Comparison of ENCODE assay signal across 16 mouse cellular contexts in genomic region chr9:106436566-106436965, GRCm38 (mm10). TPM values are rescaled to one million over a fixed set of nuclear protein-coding genes. Genes with fewer than 3 reads are reported as not detected.
DNase-seq lines count a peak whose midpoint lies in the region; ATAC-seq and TF ChIP-seq lines count a peak whose summit lies in the region.
"Had no signal": no experiment of that assay in that cellular context is flagged by ENCODE, and none has a peak within 500 bp of the region (broad histone marks: within the 10 kb centered on the region; RNA-seq: fewer than 3 reads in every experiment).

No protein-coding gene starts in this region.

- H3K4me1 ChIP-seq in embryonic facial prominence, embryonic 12.5 days: peaks cover 22% of the 10 kb centered on the region
- peaks cover 38% of the 10 kb centered on the region for H3K4me1 ChIP-seq in embryonic facial prominence, embryonic 10.5 days
- peaks cover 27% of the 10 kb centered on the region for H3K4me1 ChIP-seq in stomach, embryonic 16.5 days (ENCODE audit: control insufficient read depth, insufficient read depth, low read length)
- H3K4me1 ChIP-seq in stomach, postnatal 0 days (replicated peaks; ENCODE audit: control insufficient read depth, insufficient read depth): peaks cover 3% of the 10 kb centered on the region
- H3K4me1 ChIP-seq in hindbrain, embryonic 13.5 days (replicated peaks): peaks cover 28% of the 10 kb centered on the region

- no peak for TF ChIP-seq CTCF in stomach, postnatal 0 days (IDR thresholded peaks at IDR 0.05; ENCODE audit: low read depth)

- H3K4me3 ChIP-seq in embryonic facial prominence, embryonic 12.5 days: no peak overlapping the region
- no peak overlapping the region; the same call in 1 of the 2 replicates for H3K4me3 ChIP-seq in embryonic facial prominence, embryonic 10.5 days
- no peak overlapping the region for H3K4me3 ChIP-seq in stomach, embryonic 16.5 days (replicated peaks; ENCODE audit: low read length)
- H3K4me3 ChIP-seq in stomach, postnatal 0 days (ENCODE audit: low read depth, low read length): no peak overlapping the region
- H3K4me3 ChIP-seq in hindbrain, embryonic 13.5 days: no peak overlapping the region
- H3K4me3 ChIP-seq: hindbrain, embryonic 15.5 days had no signal

- peaks cover 38% of the 10 kb centered on the region for H3K36me3 ChIP-seq in embryonic facial prominence, embryonic 12.5 days
- H3K36me3 ChIP-seq in embryonic facial prominence, embryonic 10.5 days (replicated peaks): peaks cover 44% of the 10 kb centered on the region
- H3K36me3 ChIP-seq in stomach, embryonic 16.5 days (ENCODE audit: control insufficient read depth, insufficient read depth, low read length): peaks cover 14% of the 10 kb centered on the region; the same call in 1 of the 2 replicates
- peaks cover 8% of the 10 kb centered on the region for H3K36me3 ChIP-seq in stomach, postnatal 0 days (ENCODE audit: control insufficient read depth, insufficient read depth, low read length)
- H3K36me3 ChIP-seq in hindbrain, embryonic 13.5 days: peaks cover 30% of the 10 kb centered on the region

- H3K27ac ChIP-seq in embryonic facial prominence, embryonic 12.5 days: no peak overlapping the region
- H3K27ac ChIP-seq in embryonic facial prominence, embryonic 10.5 days (replicated peaks): no peak overlapping the region
- no peak overlapping the region for H3K27ac ChIP-seq in stomach, embryonic 16.5 days (ENCODE audit: low read length)
- H3K27ac ChIP-seq in stomach, postnatal 0 days (replicated peaks): no peak overlapping the region
- H3K27ac ChIP-seq in hindbrain, embryonic 13.5 days: no peak overlapping the region
- H3K27ac ChIP-seq: hindbrain, embryonic 15.5 days; macrophage had no signal

- DNase-seq in embryonic facial prominence, embryonic 10.5 days (ENCODE audit: low spot score): no peak
- DNase-seq in kidney, adult 9 months: peak; percentile 31
- DNase-seq in kidney, postnatal 14 days: no peak
- no peak for DNase-seq in stomach, postnatal 0 days (ENCODE audit: low spot score)
- DNase-seq in layer of hippocampus, adult 18-20 months (ENCODE audit: low spot score in 2 of 2): no peak
- DNase-seq: adrenal gland, postnatal 25 days; gastrocnemius, postnatal 36 days; layer of hippocampus, adult 9-11 months; lung, adult 18-20 months; spleen, adult 18-20 months had no signal

- 78% methylated on average over 9 of the region's 9 CpGs for WGBS in embryonic facial prominence, embryonic 12.5 days
- 84% methylated on average over 9 of the region's 9 CpGs for WGBS in embryonic facial prominence, embryonic 10.5 days
- 81% methylated on average over 9 of the region's 9 CpGs for WGBS in stomach, embryonic 16.5 days
- 72% methylated on average over 9 of the region's 9 CpGs for WGBS in stomach, postnatal 0 days
- 87% methylated on average over 9 of the region's 9 CpGs for WGBS in hindbrain, embryonic 13.5 days

- no peaks in the 10 kb centered on the region for H3K9me3 ChIP-seq in embryonic facial prominence, embryonic 12.5 days
- H3K9me3 ChIP-seq in embryonic facial prominence, embryonic 10.5 days: no peaks in the 10 kb centered on the region
- H3K9me3 ChIP-seq in stomach, embryonic 16.5 days (replicated peaks; ENCODE audit: control insufficient read depth, low read length): no peaks in the 10 kb centered on the region
- H3K9me3 ChIP-seq in stomach, postnatal 0 days (ENCODE audit: control insufficient read depth, low read length): no peaks in the 10 kb centered on the region
- no peaks in the 10 kb centered on the region for H3K9me3 ChIP-seq in hindbrain, embryonic 13.5 days
- H3K9me3 ChIP-seq: heart, embryonic 12.5 days; hindbrain, embryonic 15.5 days had no signal

- no peaks in the 10 kb centered on the region for H3K27me3 ChIP-seq in embryonic facial prominence, embryonic 12.5 days
- H3K27me3 ChIP-seq in embryonic facial prominence, embryonic 10.5 days (replicated peaks; ENCODE audit: low read depth, poor library complexity, severe bottlenecking): no peaks in the 10 kb centered on the region
- H3K27me3 ChIP-seq in stomach, embryonic 16.5 days (ENCODE audit: control insufficient read depth, insufficient read depth, low read length): no peaks in the 10 kb centered on the region
- H3K27me3 ChIP-seq in stomach, postnatal 0 days (ENCODE audit: control insufficient read depth, insufficient read depth, low read length): no peaks in the 10 kb centered on the region
- no peaks in the 10 kb centered on the region for H3K27me3 ChIP-seq in hindbrain, embryonic 13.5 days
- H3K27me3 ChIP-seq: heart, embryonic 12.5 days; hindbrain, embryonic 15.5 days had no signal

- no peak for ATAC-seq in embryonic facial prominence, embryonic 12.5 days (ENCODE audit: insufficient number of reproducible peaks, insufficient read depth, low FRiP score, low TSS enrichment)
- ATAC-seq in stomach, embryonic 16.5 days (ENCODE audit: insufficient read depth, low FRiP score): no peak
- no peak for ATAC-seq in stomach, postnatal 0 days (ENCODE audit: low FRiP score, low TSS enrichment)
- ATAC-seq in hindbrain, embryonic 13.5 days (ENCODE audit: low FRiP score): no peak

- no peak for TF ChIP-seq EP300 in stomach, postnatal 0 days (optimal IDR thresholded peaks at IDR 0.05)

- 0 out of 2 replicates have a peak overlapping the region, but pooled peaks have one; percentile 5 for H3K9ac ChIP-seq in embryonic facial prominence, embryonic 12.5 days
- peak overlapping the region; percentile 50; the same call in 1 of the 2 replicates for H3K9ac ChIP-seq in stomach, embryonic 16.5 days (ENCODE audit: low read length)
- H3K9ac ChIP-seq in stomach, postnatal 0 days (ENCODE audit: low read length): no peak overlapping the region
- H3K9ac ChIP-seq in hindbrain, embryonic 13.5 days: no peak overlapping the region; the same call in 1 of the 2 replicates
- H3K9ac ChIP-seq: hindbrain, embryonic 15.5 days had no signal

- H3K4me2 ChIP-seq in embryonic facial prominence, embryonic 12.5 days (replicated peaks): 0 out of 2 replicates have a peak overlapping the region, but pooled peaks have one; percentile 70
- H3K4me2 ChIP-seq in stomach, embryonic 16.5 days (ENCODE audit: low read depth, low read length): peak overlapping the region; percentile 86; the same call in 1 of the 2 replicates
- H3K4me2 ChIP-seq in stomach, postnatal 0 days (replicated peaks; ENCODE audit: low read depth): no peak overlapping the region
- no peak overlapping the region for H3K4me2 ChIP-seq in hindbrain, embryonic 13.5 days

RNA-seq across cellular contexts. Expression of gene Acy1, which starts 1.6 kb away (rescaled TPM):
- 49.0 and 49.1 TPM in 2 replicates for polyA plus RNA-seq in embryonic facial prominence, embryonic 12.5 days (2016; fragmentation: Nextera tagmentation; extraction: Ambion mirVana)
- polyA plus RNA-seq in embryonic facial prominence, embryonic 10.5 days (2016; fragmentation: Nextera tagmentation; extraction: Ambion mirVana): 43.2 and 46.1 TPM in 2 replicates
- polyA plus RNA-seq in stomach, embryonic 16.5 days (2015; fragmentation: Nextera tagmentation; extraction: Ambion mirVana): 43.4 and 44.3 TPM in 2 replicates
- polyA plus RNA-seq in stomach, postnatal 0 days (2015; fragmentation: Nextera tagmentation; extraction: Ambion mirVana): 20.7 and 23.9 TPM in 2 replicates
- 10 to 100 TPM; 14.3 to 16.8 TPM for total RNA-seq in layer of hippocampus, adult 18-20 months (2021)
- polyA plus RNA-seq in hindbrain, embryonic 13.5 days (2015; fragmentation: Nextera tagmentation; extraction: Ambion mirVana): 25.1 and 28.6 TPM in 2 replicates

RNA-seq across cellular contexts. Expression of gene Rpl29, which starts 7.3 kb away (rescaled TPM):
- 878 and 882 TPM in 2 replicates for polyA plus RNA-seq in embryonic facial prominence, embryonic 12.5 days (2016; fragmentation: Nextera tagmentation; extraction: Ambion mirVana)
- 1,047 and 1,078 TPM in 2 replicates for polyA plus RNA-seq in embryonic facial prominence, embryonic 10.5 days (2016; fragmentation: Nextera tagmentation; extraction: Ambion mirVana)
- polyA plus RNA-seq in stomach, embryonic 16.5 days (2015; fragmentation: Nextera tagmentation; extraction: Ambion mirVana): 747 and 881 TPM in 2 replicates
- polyA plus RNA-seq in stomach, postnatal 0 days (2015; fragmentation: Nextera tagmentation; extraction: Ambion mirVana): 810 and 847 TPM in 2 replicates
- 100 to 1,000 TPM; 274 to 289 TPM for total RNA-seq in layer of hippocampus, adult 18-20 months (2021)
- polyA plus RNA-seq in hindbrain, embryonic 13.5 days (2015; fragmentation: Nextera tagmentation; extraction: Ambion mirVana): 704 TPM in 2 replicates

RNA-seq across cellular contexts. Expression of gene Abhd14b, which starts 10.7 kb away (rescaled TPM):
- polyA plus RNA-seq in embryonic facial prominence, embryonic 12.5 days (2016; fragmentation: Nextera tagmentation; extraction: Ambion mirVana): 12.5 and 14.0 TPM in 2 replicates
- polyA plus RNA-seq in embryonic facial prominence, embryonic 10.5 days (2016; fragmentation: Nextera tagmentation; extraction: Ambion mirVana): 6.0 and 6.4 TPM in 2 replicates
- 28.3 and 35.8 TPM in 2 replicates for polyA plus RNA-seq in stomach, embryonic 16.5 days (2015; fragmentation: Nextera tagmentation; extraction: Ambion mirVana)
- polyA plus RNA-seq in stomach, postnatal 0 days (2015; fragmentation: Nextera tagmentation; extraction: Ambion mirVana): 39.0 and 46.0 TPM in 2 replicates
- total RNA-seq in layer of hippocampus, adult 18-20 months (2021): 10 to 100 TPM; 11.6 to 12.2 TPM
- 6.9 and 7.3 TPM in 2 replicates for polyA plus RNA-seq in hindbrain, embryonic 13.5 days (2015; fragmentation: Nextera tagmentation; extraction: Ambion mirVana)

RNA-seq across cellular contexts. Expression of gene Abhd14a, which starts 10.9 kb away (rescaled TPM):
- polyA plus RNA-seq in embryonic facial prominence, embryonic 12.5 days (2016; fragmentation: Nextera tagmentation; extraction: Ambion mirVana): 58.5 and 61.3 TPM in 2 replicates
- 40.1 and 40.4 TPM in 2 replicates for polyA plus RNA-seq in embryonic facial prominence, embryonic 10.5 days (2016; fragmentation: Nextera tagmentation; extraction: Ambion mirVana)
- 49.5 and 50.4 TPM in 2 replicates for polyA plus RNA-seq in stomach, embryonic 16.5 days (2015; fragmentation: Nextera tagmentation; extraction: Ambion mirVana)
- 23.1 and 23.2 TPM in 2 replicates for polyA plus RNA-seq in stomach, postnatal 0 days (2015; fragmentation: Nextera tagmentation; extraction: Ambion mirVana)
- 10 to 100 TPM; 32.1 to 34.9 TPM for total RNA-seq in layer of hippocampus, adult 18-20 months (2021)
- polyA plus RNA-seq in hindbrain, embryonic 13.5 days (2015; fragmentation: Nextera tagmentation; extraction: Ambion mirVana): 51.7 and 52.7 TPM in 2 replicates

RNA-seq across cellular contexts. Expression of gene Pcbp4, which starts 16.5 kb away (rescaled TPM):
- polyA plus RNA-seq in embryonic facial prominence, embryonic 12.5 days (2016; fragmentation: Nextera tagmentation; extraction: Ambion mirVana): 213 and 222 TPM in 2 replicates
- 320 and 346 TPM in 2 replicates for polyA plus RNA-seq in embryonic facial prominence, embryonic 10.5 days (2016; fragmentation: Nextera tagmentation; extraction: Ambion mirVana)
- polyA plus RNA-seq in stomach, embryonic 16.5 days (2015; fragmentation: Nextera tagmentation; extraction: Ambion mirVana): 39.4 and 42.5 TPM in 2 replicates
- polyA plus RNA-seq in stomach, postnatal 0 days (2015; fragmentation: Nextera tagmentation; extraction: Ambion mirVana): 16.8 and 20.3 TPM in 2 replicates
- total RNA-seq in layer of hippocampus, adult 18-20 months (2021): 100 to 1,000 TPM; 186 to 198 TPM
- polyA plus RNA-seq in hindbrain, embryonic 13.5 days (2015; fragmentation: Nextera tagmentation; extraction: Ambion mirVana): 248 and 259 TPM in 2 replicates

Comparison
In these comparisons a context has a peak if more than half of its experiments do, and no peak if none do; other contexts are left out.
1. H3K4me2 ChIP-seq: peak in embryonic facial prominence, embryonic 12.5 days (single experiment) and stomach, embryonic 16.5 days (single experiment); none in stomach, postnatal 0 days (single experiment) and hindbrain, embryonic 13.5 days (single experiment).
2. H3K9ac ChIP-seq: peak in embryonic facial prominence, embryonic 12.5 days (single experiment) and stomach, embryonic 16.5 days (single experiment); none in stomach, postnatal 0 days (single experiment) and hindbrain, embryonic 13.5 days (single experiment).